Mouse (Mus musculus) megakaryocyte, adult 5-6 weeks (primary cell): ENCODE measurements around the gene Ift57. TPM values are rescaled to one million over a fixed set of nuclear protein-coding genes. Genes with fewer than 3 reads are reported as not detected.

Experiments used
- ATAC-seq: 2 replicates; pipeline ENCODE4 v1.8.0; 2016; ENCODE audit warnings: mild to moderate bottlenecking, inconsistent platforms; ENCODE audit not compliant: poor library complexity, severe bottlenecking
- total RNA-seq, 2 experiments: library from RNA; stranded (forward) in 1 of 2; stranded (reverse) in 1 of 2; fragments of 153-499, 151-499 nt in 1 of 2; fragments of 221-1000, 200-1000 nt in 1 of 2; gene quantifications; 2 replicates each; pipeline versions ENCODE4 v1.2.3 to v1.2.4; 2015 to 2017

Ift57 gene
- total RNA-seq, 2 experiments from 2014 or later = 13.6 to 24.9 TPM

- ATAC-seq = no peak
Measured at GRCm38 (mm10) chr16:49752906-49753305, 53.9 kb downstream of the Ift57 start.

GRCm38 (mm10) chr16:49753318-49753717 is 54.3 kb downstream of the Ift57 start:
- no peak for ATAC-seq

- ATAC-seq = no peak
Measured at GRCm38 (mm10) chr16:49760517-49761203, 61.6 kb downstream of the Ift57 start.

- ATAC-seq = no peak; the same call in 1 of the 2 replicates
Measured at GRCm38 (mm10) chr16:49761981-49762380, 62.9 kb downstream of the Ift57 start.

GRCm38 (mm10) chr16:49766326-49766725 is 67.3 kb downstream of the Ift57 start:
- ATAC-seq = peak; percentile 67

GRCm38 (mm10) chr16:49768491-49769031 is 69.5 kb downstream of the Ift57 start:
- ATAC-seq = no peak

- peak; percentile 65 for ATAC-seq
Measured at GRCm38 (mm10) chr16:49769831-49770261, 70.8 kb downstream of the Ift57 start.

- peak; percentile 27 for ATAC-seq
Measured at GRCm38 (mm10) chr16:49770320-49771189, 71.5 kb downstream of the Ift57 start.

- ATAC-seq = no peak
Measured at GRCm38 (mm10) chr16:49771609-49772396, 72.8 kb downstream of the Ift57 start.

GRCm38 (mm10) chr16:49772576-49772975 is 73.5 kb downstream of the Ift57 start:
- peak; percentile 13 for ATAC-seq

- no peak for ATAC-seq
Measured at GRCm38 (mm10) chr16:49773068-49773467, 74.0 kb downstream of the Ift57 start.

GRCm38 (mm10) chr16:49774059-49775001 is 75.3 kb downstream of the Ift57 start:
- ATAC-seq = peak; percentile 22

- peak; percentile 6 for ATAC-seq
Measured at GRCm38 (mm10) chr16:49775002-49775966, 76.3 kb downstream of the Ift57 start.

- ATAC-seq = no peak
Measured at GRCm38 (mm10) chr16:49776981-49777380, 77.9 kb downstream of the Ift57 start.

GRCm38 (mm10) chr16:49781556-49782156 is 82.6 kb downstream of the Ift57 start:
- peak; percentile 94 for ATAC-seq

- ATAC-seq = peak; percentile 43
Measured at GRCm38 (mm10) chr16:49783369-49783768, 84.3 kb downstream of the Ift57 start.

GRCm38 (mm10) chr16:49786116-49786515 is 87.1 kb downstream of the Ift57 start:
- ATAC-seq = no peak

GRCm38 (mm10) chr16:49787714-49788113 is 88.7 kb downstream of the Ift57 start:
- ATAC-seq = no peak
